Mouse (Mus musculus): ENCODE results near the gene Defb35. TPM values are rescaled to one million over a fixed set of nuclear protein-coding genes. Genes with fewer than 3 reads are reported as not detected.
"Not testable (repeated sequence)": the region's sequence is repeated elsewhere in the genome, so short reads cannot be mapped to it uniquely, and the experiment has no call there.

Defb35 gene
- not detected for total RNA-seq (2021)
- long read RNA-seq, experiment 1, result 0 reads
- long read RNA-seq, experiment 2, result 0 reads

DNA sequence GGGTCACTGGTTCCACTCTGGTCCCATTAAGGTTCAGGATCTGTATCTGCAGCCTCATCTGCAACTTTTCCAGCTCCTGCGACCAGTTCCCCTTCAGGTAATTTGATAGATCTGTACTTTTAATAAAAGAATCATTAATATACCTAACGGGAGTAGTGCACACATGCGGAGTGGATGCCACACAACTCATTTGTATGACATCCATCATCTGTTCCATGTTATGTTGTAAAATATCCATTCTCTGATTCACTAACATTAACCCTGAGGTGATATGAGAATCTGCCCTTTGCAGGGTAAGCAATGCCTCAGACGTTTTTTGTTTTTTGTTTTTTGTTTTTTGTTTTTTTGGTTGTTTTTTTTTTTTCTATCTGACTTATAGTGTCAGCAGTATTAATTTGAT, at the start of gene Defb35:
Gene Defb35, plus strand, starts transcription at position 301 of the 400 bp plus-strand sequence.
- not testable (repeated sequence) for DNase-seq

DNA sequence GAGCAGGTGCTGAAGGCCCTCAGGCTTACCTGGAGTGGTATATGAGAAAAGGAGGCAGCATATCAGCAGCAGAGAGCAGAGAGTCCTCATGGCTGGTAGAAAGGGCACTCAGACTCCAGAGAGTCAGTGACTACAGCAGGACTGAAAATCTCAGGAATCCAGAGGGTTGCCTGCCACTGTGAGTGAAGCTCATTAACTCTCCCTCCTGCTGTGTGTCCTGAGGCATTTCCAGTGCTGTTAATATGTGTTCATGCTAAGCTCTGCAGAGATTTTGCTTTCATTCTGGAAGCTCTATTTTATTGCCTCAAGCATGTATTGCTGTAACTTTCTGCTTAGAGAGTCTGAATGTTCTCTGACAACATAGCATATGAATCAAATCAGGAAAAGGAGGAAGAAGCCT, 31.9 kb upstream of the Defb35 start, which contains the start of gene Defb11:
Gene Defb11, minus strand, starts transcription at position 123 of the 400 bp plus-strand sequence.
- DNase-seq, result not testable (repeated sequence)

DNA sequence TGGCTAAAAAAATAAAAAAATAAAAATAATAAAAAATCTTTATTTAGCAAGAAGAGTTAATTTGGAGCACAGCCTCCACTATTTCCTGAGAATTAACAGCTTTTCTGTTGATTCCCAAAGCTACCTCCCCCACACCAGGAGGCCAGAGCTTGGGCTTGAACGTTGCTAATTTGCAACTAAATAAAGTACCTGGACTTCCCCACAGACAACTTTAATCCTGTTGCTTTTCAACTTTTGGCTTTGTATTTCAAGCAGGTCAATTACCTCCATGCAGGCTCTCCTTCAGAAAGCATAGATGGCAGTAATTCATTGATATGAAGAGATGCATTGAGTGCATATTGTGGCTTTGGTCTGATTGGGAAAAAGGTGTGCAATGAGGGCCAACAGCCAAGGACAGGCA, 26.2 kb upstream of the Defb35 start:
- DNase-seq, result no peak

GRCm38 (mm10) chr8:21912554-21912953, 25.6 kb upstream of the Defb35 start:
- DNase-seq, result no peak

DNA sequence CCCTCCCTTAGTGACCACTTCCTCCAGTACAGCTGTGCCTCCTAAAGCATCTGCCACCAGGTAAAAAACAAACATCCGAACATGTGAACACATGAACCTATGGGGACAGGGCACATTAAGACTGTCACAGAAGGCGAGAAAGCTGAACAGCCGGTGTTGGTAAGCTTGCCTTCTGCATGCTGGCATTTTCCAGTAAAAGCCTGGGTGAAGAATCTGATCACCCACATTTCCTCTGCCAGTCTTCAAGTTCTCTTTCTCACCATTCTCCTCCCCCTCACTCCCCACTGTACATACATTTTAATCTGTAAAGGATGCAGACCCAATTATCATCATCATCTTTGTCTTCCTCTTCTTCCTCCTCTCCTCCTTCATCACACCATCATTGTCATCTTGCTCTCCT, 22.5 kb upstream of the Defb35 start:
- DNase-seq, result no peak

GRCm38 (mm10) chr8:21930754-21931153, 7.4 kb upstream of the Defb35 start:
- not testable (repeated sequence) for DNase-seq

GRCm38 (mm10) chr8:21932610-21933009, 5.5 kb upstream of the Defb35 start, which contains the start of gene Defb15:
Defb15 (minus strand) TSS chr8:21932710.
- DNase-seq, result no peak

DNA sequence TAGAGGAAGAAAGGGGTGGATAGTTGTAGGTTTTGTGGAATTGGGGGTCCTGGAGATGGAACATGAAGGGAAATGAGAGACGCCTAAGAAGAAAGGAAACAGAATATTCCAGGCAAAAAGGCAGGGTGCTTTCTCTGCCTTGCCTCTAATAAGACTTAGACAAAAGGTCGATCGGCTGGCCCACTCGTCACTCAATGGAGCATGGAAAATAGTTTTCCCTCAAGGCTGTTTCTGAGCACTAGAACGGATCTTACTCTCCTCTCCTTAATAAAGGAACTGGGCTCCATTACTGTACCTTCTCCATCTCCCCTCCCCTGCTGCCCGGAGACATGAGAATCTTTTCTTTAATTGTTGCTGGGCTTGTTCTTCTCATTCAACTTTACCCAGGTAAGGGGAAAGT, 8.3 kb downstream of the Defb35 start, which contains the start of gene Defb13:
Gene Defb13, plus strand, starts transcription at position 301 of the 400 bp plus-strand sequence.
- DNase-seq, result no peak

DNA sequence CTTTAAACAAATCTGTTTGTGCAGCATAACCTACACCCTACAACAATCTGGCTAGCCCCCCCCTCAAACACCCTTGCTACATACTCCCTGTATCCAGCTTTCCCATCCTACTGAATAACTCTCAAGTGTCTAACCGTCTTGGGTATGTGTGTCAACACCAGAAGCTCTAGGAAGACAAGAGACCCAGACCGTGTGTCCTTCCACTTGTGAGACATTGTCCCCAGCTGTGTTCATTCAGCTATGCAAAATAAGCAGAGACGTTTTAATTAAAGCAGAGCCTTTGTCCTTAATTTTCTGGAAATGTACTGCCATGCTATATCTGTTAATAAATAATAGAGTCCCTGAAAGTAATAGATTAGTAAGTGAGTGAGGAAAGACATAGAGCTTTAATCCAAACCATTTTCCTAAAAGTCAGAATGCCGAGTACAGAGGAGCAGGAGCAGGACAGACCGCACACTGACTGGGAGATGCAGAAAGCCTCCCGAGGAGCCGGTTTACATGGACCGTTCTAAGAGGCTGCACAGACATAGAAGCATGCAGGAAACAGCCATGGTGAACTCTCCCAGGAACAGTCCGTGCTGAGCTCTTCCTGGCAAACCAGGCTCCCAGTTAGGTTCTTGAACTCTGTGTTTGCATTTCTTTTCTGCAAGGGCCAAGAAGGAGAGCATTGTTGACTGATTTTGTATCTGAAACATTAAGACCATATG, 9.3 kb downstream of the Defb35 start:
- DNase-seq, result no peak

GRCm38 (mm10) chr8:21955321-21955720, 17.2 kb downstream of the Defb35 start:
- peak in 1 of 2 experiments; percentile 17 for DNase-seq

DNA sequence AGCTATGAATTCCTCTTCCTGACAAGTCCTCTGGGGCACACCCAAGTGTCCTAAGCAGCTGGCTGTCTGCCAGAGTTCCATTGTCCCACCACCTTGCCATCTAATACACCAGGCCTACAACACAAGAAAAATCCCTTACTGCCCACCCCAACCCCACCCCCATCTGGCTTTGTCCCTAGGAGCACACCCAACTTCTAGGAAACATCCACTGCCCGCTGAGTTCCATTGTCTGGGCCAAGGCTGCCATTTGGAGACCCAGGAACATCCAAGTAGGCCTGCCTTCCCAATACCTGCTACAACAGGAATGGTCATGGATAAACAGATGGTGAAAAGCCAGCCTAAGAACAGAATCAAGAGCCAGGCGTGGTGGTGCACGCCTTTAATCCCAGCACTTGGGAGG, 18.2 kb downstream of the Defb35 start:
- DNase-seq, result no peak

DNA sequence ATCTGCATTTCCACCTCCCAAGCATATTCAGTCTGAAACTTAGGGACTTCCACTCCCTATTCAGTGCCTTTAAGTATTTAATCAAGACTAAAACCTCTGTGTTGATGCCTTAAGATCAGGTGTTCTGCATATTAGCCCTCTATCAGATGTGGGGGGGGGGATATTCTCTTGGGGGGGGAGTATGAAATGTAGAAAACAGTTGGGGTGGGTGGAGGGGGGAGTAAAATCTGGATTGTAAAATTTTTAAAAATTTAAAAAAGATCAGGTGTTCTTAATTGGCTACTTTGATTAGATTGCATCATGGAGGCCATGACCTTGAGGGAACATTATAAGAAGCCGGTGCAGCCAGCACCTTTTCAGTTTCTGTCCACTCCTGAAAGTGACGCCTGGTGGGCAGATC, 20.3 kb downstream of the Defb35 start, which contains the start of gene Fam90a1a:
Gene Fam90a1a, plus strand, starts transcription at position 301 of the 400 bp plus-strand sequence.
- no peak for DNase-seq

- no peak for DNase-seq
Measured at GRCm38 (mm10) chr8:21966646-21967045, 28.5 kb downstream of the Defb35 start.

GRCm38 (mm10) chr8:21969475-21969874, 31.3 kb downstream of the Defb35 start, which contains the start of gene Ccdc70:
Ccdc70 (plus strand) TSS chr8:21969775.
- DNase-seq, result no peak

DNA sequence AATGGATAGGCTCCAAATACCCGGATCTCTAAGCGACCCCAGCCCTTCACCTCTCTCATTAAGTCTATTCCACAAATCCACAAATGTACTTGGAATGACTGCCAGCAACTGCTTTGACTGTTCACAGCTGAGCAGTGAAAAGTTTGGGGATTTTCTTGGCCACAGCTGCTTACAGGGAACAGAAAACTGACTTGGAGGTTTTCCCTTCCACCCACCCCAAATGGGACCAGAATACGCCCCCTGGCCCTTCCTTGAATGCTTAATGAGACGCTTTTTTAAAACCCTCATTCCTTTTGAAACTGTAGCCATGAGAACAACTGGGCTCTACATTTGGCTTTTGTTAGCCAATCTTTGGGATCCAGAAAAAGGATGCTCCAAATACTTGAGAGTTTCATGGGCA, 40.0 kb downstream of the Defb35 start:
- no peak for DNase-seq

DNA sequence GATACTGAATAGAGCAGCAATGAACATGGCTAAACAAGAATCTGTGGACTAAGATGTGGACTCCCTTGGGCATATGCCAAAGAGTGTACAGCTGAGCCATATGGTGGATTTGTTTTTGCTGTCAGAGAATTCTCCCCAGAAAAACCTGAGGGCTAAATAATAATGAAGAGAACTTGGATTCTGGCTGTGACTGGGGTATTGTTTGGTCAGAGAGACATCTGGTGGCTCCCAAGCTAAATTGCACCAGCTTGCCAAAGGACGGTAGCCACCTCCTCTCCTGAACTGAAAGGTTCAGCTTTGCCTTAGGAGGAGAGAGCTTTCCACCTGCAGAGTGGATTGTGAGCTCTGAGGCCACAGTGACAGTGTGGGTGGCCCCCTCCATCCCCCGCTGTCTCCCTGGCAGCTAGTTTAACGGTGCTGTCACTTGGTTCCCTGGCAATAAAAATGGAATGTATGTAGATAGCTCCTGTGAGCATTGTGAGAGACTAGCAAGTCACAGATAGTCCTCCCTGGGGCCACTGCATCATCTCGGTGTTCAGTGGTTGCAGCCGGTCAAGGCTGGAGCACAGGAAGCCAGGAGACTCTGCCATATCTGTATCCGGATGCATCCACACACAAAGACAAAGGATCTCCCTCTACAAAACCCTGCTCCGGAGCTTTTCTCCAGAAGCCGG, 43.6 kb downstream of the Defb35 start:
- DNase-seq, result no peak

Other genes with a start within 250 kb of the Defb35 start
- not detected for gene AY761184, start 234.7 kb upstream of the Defb35 start, total RNA-seq (2021)
- gene Defa24, start 203.9 kb upstream of the Defb35 start, total RNA-seq (2021), result not detected
- gene Defb50, start 114.8 kb upstream of the Defb35 start, total RNA-seq (2021), result not detected
- gene Defb2, start 98.4 kb upstream of the Defb35 start, total RNA-seq (2021), result not detected
- gene Defb10, start 79.5 kb upstream of the Defb35 start, total RNA-seq (2021), result not detected
- gene Defb9, start 52.9 kb upstream of the Defb35 start, total RNA-seq (2021), result not detected
- gene Defb11, start 31.9 kb upstream of the Defb35 start, total RNA-seq (2021), result not detected
- gene Defb15, start 5.6 kb upstream of the Defb35 start, total RNA-seq (2021), result not detected
- gene Defb13, start 8.4 kb downstream of the Defb35 start, total RNA-seq (2021), result not detected
- not detected for gene Fam90a1a, start 20.4 kb downstream of the Defb35 start, total RNA-seq (2021)
- not detected for gene Ccdc70, start 31.4 kb downstream of the Defb35 start, total RNA-seq (2021)
- under 1 TPM; 0.15 to 0.33 TPM for gene Atp7b, start 122.0 kb downstream of the Defb35 start, total RNA-seq (2021)
- 1 to 10 TPM; 8.3 to 9.6 TPM for gene Alg11, start 122.4 kb downstream of the Defb35 start, total RNA-seq (2021)
- gene Nek5, start 186.7 kb downstream of the Defb35 start, total RNA-seq (2021), result under 1 TPM in 1 of 2 experiments, not detected in 1; 0.33 TPM
- 1 to 10 TPM; 1.9 to 2.2 TPM for gene Nek3, start 228.1 kb downstream of the Defb35 start, total RNA-seq (2021)
- under 1 TPM; 0.13 to 0.74 TPM for gene Ckap2, start 247.5 kb downstream of the Defb35 start, total RNA-seq (2021)